Mouse (Mus musculus) testis, adult 2 months (tissue): ENCODE data around the gene Mmp2. TPM values are rescaled to one million over a fixed set of nuclear protein-coding genes. Genes with fewer than 3 reads are reported as not detected.
"Not testable (repeated sequence)": the region's sequence is repeated elsewhere in the genome, so short reads cannot be mapped to it uniquely, and the experiment has no call there.

Experiments used
- H3K27ac ChIP-seq: fragments of 200-500 bp; 2 replicates; pipeline ENCODE4 v1.5.1; 2012; ENCODE audit warnings: low read depth, low read length; ENCODE audit not compliant: control insufficient read depth, insufficient read depth
- H3K27me3 ChIP-seq: fragments of 200-500 bp; 2 replicates; pipeline ENCODE4 v1.6.1; 2012; ENCODE audit warnings: mild to moderate bottlenecking, low read length, moderate library complexity; ENCODE audit not compliant: control insufficient read depth, insufficient read depth
- H3K36me3 ChIP-seq: fragments of 200-500 bp; 2 replicates; pipeline ENCODE4 v1.6.1; 2012; ENCODE audit warnings: mild to moderate bottlenecking, low read length; ENCODE audit not compliant: control insufficient read depth, insufficient read depth
- H3K4me1 ChIP-seq: fragments of 200-500 bp; 2 replicates; pipeline ENCODE4 v1.6.1; 2012; ENCODE audit warnings: low read length; ENCODE audit not compliant: control insufficient read depth, insufficient read depth
- H3K4me3 ChIP-seq: fragments of 200-500 bp; 2 replicates; pipeline ENCODE4 v1.5.1; 2012; ENCODE audit warnings: low read depth, mild to moderate bottlenecking, low read length, moderate library complexity, mixed read lengths; ENCODE audit not compliant: control insufficient read depth
- CTCF ChIP-seq: fragments of 200-500 bp; IDR thresholded peaks from 2 replicates; pipeline ENCODE4 v1.5.1; 2012; ENCODE audit warnings: low read depth, mild to moderate bottlenecking, inconsistent platforms, low read length, moderate library complexity; ENCODE audit not compliant: control insufficient read depth, insufficient read depth, insufficient replicate concordance
- POLR2A ChIP-seq: fragments of 200-500 bp; IDR thresholded peaks from 2 replicates; pipeline ENCODE4 v1.6.1; 2012; ENCODE audit warnings: low read depth, mild to moderate bottlenecking, inconsistent platforms, low read length, moderate library complexity; ENCODE audit not compliant: control insufficient read depth
- polyA plus RNA-seq: library from polyadenylated mRNA; depleted of rRNA; stranded (reverse); fragments of >200 nt; gene quantifications from 2 replicates; pipeline ENCODE4 v1.2.3, GENCODE M21; 2012

Mmp2 gene
- polyA plus RNA-seq, 1 experiment: 4.7 TPM

DNA sequence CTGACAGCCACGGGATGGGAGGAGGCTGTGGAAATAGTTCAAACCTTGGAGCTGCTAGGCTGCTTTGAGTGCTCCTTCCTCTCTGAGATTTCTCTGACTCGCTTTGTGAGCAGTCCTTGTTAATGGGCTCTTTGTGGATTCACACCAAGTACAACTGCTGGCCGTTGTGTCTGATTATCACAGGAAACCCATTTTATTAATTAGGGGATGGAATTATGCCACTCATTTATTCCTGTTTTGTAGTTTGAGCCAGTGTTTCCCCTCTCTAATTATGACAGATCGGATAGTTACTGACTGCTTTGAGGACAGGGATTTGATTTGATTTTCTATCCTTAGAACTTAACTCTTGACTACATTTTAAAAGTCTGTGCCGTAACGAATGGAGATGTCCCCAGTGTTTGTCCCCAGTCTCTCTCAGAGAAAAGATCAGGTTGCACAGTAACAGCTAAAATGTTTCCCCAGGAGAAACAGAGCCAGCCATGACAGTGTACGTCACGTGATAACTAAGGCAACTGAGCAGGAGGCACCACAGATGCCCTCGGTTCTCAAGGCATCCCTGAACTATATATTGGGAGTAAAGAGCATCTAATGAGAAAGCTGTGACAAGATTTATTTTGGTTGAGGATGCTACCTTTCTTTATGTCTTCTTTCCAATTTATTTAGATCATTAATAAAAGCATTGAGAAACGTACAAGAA lies 45.1 kb downstream of the Mmp2 start:
- Histone ChIP-seq H3K4me3 (no peak overlapping the region), H3K36me3 (no peaks in the 10 kb centered on the region), H3K4me1 (no peaks in the 10 kb centered on the region), H3K27me3 (no peaks in the 10 kb centered on the region), H3K27ac (no peak overlapping the region)
- TF ChIP-seq POLR2A: no peak

DNA sequence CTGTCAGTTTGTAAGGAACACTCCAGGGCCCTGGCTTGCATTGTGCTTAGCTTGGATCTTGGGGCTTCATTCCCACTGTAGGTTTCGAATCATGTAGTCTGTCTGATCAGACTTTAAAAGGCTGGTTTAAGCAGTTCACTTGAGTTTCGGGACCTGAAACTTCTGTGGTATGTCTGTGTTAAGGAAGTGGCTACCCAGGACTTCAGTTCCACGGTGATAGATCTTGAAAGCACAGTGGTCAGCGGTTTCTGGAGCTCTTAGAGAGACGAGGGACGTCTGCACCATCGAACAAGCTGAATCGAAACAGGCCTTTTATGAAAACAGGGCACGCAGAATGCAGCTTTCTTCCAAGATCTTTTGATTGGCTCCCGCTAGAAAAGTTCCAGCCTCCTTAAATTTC lies 48.7 kb downstream of the Mmp2 start:
- Histone ChIP-seq H3K27me3 (no peaks in the 10 kb centered on the region), H3K4me3 (no peak overlapping the region), H3K36me3 (no peaks in the 10 kb centered on the region), H3K4me1 (no peaks in the 10 kb centered on the region), H3K27ac (no peak overlapping the region)
- no peak for TF ChIP-seq CTCF
- no peak for TF ChIP-seq POLR2A

DNA sequence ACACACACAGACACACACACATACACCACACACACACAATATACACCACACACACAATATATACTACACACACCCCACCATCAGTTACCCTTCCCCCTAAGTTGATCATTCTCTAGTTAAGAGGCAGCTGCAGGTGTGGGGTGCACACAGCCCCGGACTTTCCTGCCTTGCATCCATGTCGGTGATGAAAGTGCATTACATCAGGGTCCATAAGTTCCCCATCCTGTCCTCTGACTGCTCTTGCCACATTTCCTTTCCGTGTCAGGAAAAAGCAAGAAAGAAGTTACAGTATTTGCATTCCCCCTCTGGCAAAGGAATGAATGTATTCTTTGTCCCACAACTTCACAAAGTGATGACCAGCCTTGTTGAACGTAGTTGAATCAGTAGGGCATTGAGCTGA lies 54.2 kb downstream of the Mmp2 start:
- Histone ChIP-seq H3K27me3 (no peaks in the 10 kb centered on the region), H3K4me3 (no peak overlapping the region), H3K27ac (no peak overlapping the region), H3K36me3 (no peaks in the 10 kb centered on the region), H3K4me1 (no peaks in the 10 kb centered on the region)
- TF ChIP-seq CTCF (no peak), POLR2A (no peak)

DNA sequence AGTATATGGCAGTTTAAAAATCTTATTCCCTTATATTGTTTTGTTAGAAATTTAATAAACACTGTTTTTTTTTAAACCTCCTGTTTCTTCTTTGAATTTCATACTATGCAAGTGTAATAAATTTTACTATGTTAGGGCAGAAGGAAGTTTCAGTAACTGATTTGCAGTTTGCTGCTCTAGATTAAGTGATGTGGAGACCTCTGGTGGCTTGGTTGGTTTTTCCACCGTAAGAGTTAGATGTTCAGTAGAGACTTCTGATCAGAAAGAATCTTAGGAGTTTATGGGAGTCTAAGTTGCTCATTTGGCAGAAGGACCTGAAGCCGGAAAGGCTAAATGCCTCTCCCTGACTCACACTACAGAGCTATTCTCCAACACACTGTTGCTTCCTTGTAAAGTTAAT lies 56.7 kb downstream of the Mmp2 start:
- TF ChIP-seq POLR2A: no peak
- TF ChIP-seq CTCF: no peak
- Histone ChIP-seq H3K4me3 (no peak overlapping the region), H3K27ac (no peak overlapping the region), H3K36me3 (no peaks in the 10 kb centered on the region), H3K4me1 (no peaks in the 10 kb centered on the region), H3K27me3 (no peaks in the 10 kb centered on the region)

DNA sequence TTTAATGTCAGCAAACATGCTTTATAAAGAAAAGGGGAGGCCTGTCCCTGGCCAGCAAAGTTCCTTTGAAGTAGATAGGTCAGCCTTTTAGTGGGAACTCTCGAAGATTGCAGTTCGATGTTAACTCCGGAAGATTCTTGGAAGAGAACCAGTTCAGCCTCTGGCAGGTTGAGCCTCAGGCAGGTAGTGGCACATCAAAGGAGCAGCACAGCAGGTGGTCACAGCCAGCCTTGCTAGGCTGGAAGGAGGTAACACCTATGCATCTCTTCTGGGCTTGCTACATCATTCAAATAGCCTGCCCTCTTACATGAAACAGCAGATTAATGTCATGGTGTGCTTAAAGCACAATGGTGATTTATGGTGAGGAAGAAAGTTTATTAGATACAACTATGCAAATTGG lies 65.1 kb downstream of the Mmp2 start:
- H3K4me1 ChIP-seq, H3K27me3 ChIP-seq, H3K36me3 ChIP-seq, H3K27ac ChIP-seq, H3K4me3 ChIP-seq: not testable (repeated sequence)

DNA sequence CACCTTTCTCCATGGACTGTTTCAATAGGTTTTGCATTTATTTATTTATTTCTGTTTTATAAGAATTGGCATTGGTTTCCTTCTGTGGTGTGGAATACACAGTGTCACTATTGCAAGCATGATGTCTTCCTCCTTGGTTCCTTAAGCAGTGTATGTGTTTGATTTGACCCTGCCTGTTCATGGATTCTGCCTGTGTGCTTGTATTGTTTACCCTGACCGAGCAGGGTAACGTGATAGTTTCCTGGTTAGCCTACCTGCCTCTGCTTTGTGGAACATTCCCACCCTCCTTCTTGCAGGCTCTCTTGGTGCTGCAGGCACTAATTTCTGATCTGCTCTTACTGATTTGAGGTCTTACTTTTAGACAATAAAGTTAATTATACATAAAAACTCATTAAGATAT lies 66.8 kb downstream of the Mmp2 start:
- Histone ChIP-seq H3K4me3 (no peak overlapping the region), H3K36me3 (no peaks in the 10 kb centered on the region), H3K27ac (no peak overlapping the region), H3K4me1 (no peaks in the 10 kb centered on the region), H3K27me3 (no peaks in the 10 kb centered on the region)
- no peak for TF ChIP-seq CTCF

- no peaks in the 10 kb centered on the region for H3K36me3 ChIP-seq
- H3K27ac ChIP-seq: no peak overlapping the region
- TF ChIP-seq POLR2A: no peak
- TF ChIP-seq CTCF: no peak
- no peaks in the 10 kb centered on the region for H3K4me1 ChIP-seq
- no peak overlapping the region for H3K4me3 ChIP-seq
- no peaks in the 10 kb centered on the region for H3K27me3 ChIP-seq
Observed at GRCm38 (mm10) chr8:92895053-92895452, 68.0 kb downstream of the Mmp2 start.

- no peaks in the 10 kb centered on the region for H3K27me3 ChIP-seq
- no peaks in the 10 kb centered on the region for H3K4me1 ChIP-seq
- H3K27ac ChIP-seq: no peak overlapping the region
- no peak overlapping the region for H3K4me3 ChIP-seq
- TF ChIP-seq POLR2A: no peak
- TF ChIP-seq CTCF: no peak
- H3K36me3 ChIP-seq: no peaks in the 10 kb centered on the region
Observed at GRCm38 (mm10) chr8:92896056-92896455, 69.0 kb downstream of the Mmp2 start.

GRCm38 (mm10) chr8:92896611-92897010 lies 69.5 kb downstream of the Mmp2 start:
- no peaks in the 10 kb centered on the region for H3K27me3 ChIP-seq
- no peaks in the 10 kb centered on the region for H3K36me3 ChIP-seq
- no peak overlapping the region for H3K4me3 ChIP-seq
- TF ChIP-seq CTCF (no peak), POLR2A (no peak)
- no peak overlapping the region for H3K27ac ChIP-seq
- H3K4me1 ChIP-seq: peaks cover 5% of the 10 kb centered on the region
